Mouse (Mus musculus) layer of hippocampus, adult 8-10 months (tissue): Measurements from ENCODE around the gene Olfr392. TPM values are rescaled to one million over a fixed set of nuclear protein-coding genes. Genes with fewer than 3 reads are reported as not detected.

Experiments used
- DNase-seq, 2 experiments: peaks; one replicate each; pipeline ENCODE4 v3.0.0; 2022; ENCODE audit warnings: low spot score in 2 of 2
- total RNA-seq, 4 experiments: library from RNA; stranded (reverse); gene quantifications; 2 replicates each; pipeline ENCODE4 v1.2.4; 2022

Olfr392 gene
- not detected for total RNA-seq

- no peak for DNase-seq
Measured at GRCm38 (mm10) chr11:73816949-73817348, at the start of gene Olfr392. TSS of gene Olfr392 (minus strand) at chr11:73817049.

DNA sequence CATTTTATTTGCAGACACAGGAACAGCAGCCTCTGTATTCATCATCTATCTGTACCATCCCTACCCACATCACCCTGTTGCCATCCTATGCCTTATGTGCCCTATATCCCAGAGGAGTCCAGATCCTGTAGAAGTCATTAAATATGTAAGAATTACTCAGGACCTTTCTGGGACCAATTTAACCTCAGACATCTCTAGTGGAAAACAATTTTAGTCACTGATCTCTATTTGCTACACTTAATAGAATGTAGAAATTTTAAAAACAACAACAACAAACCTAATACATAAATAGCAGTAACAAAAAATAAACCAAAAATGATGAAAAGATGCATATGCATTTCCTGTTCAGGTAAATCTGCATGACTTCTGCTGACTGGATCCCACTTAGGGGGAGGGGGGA lies 34.5 kb upstream of the Olfr392 start, which contains the start of gene Olfr393:
Olfr393 (minus strand) TSS at position 101 of the 400 bp plus-strand sequence.
- DNase-seq = no peak

GRCm38 (mm10) chr11:73802952-73803351 lies 13.9 kb downstream of the Olfr392 start, which contains the start of gene Olfr391-ps:
TSS of gene Olfr391-ps (minus strand) at chr11:73803052.
- no peak for DNase-seq

DNA sequence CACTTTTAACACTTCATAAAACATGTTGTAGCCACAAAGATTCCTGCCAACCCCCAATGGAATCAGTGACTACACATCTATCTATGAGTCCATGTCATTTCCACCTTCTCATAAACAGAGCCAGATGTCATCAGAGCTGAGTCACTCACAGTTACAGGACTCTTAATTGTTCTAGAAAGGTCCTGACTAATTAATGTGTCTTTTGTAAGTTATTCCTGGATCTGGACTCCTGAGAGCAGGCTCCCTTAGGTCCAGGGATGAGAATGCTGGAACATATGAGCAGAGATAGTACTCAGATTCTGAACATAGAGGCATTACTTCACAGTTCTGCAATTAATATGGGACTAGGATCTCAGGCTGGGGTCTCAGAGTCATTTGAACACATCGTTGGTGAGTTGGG lies 34.2 kb downstream of the Olfr392 start, which contains the start of gene Olfr390:
Olfr390 (plus strand) TSS at position 301 of the 400 bp plus-strand sequence.
- no peak for DNase-seq

GRCm38 (mm10) chr11:73780613-73781012 lies 36.2 kb downstream of the Olfr392 start, which contains the start of gene Olfr389:
TSS of gene Olfr389 (minus strand) at chr11:73780713.
- DNase-seq = no peak

Other genes with a start within 250 kb of the Olfr392 start
- gene Olfr385, start 224.0 kb downstream of the Olfr392 start, total RNA-seq = not detected
- not detected for gene Olfr384, start 218.5 kb downstream of the Olfr392 start, total RNA-seq
- gene Zfp735, start 128.3 kb downstream of the Olfr392 start, total RNA-seq = not detected
- not detected for gene Olfr389, start 36.3 kb downstream of the Olfr392 start, total RNA-seq
- not detected for gene Olfr390, start 34.1 kb downstream of the Olfr392 start, total RNA-seq
- not detected for gene Olfr391-ps, start 14.0 kb downstream of the Olfr392 start, total RNA-seq
- gene Olfr393, start 34.4 kb upstream of the Olfr392 start, total RNA-seq = not detected
- gene Olfr394, start 73.7 kb upstream of the Olfr392 start, total RNA-seq = not detected
- not detected for gene Olfr395, start 92.2 kb upstream of the Olfr392 start, total RNA-seq
- gene Olfr23, start 119.6 kb upstream of the Olfr392 start, total RNA-seq = not detected
- gene Olfr397, start 143.8 kb upstream of the Olfr392 start, total RNA-seq = not detected
- not detected for gene Olfr398, start 173.4 kb upstream of the Olfr392 start, total RNA-seq
- gene Olfr139, start 239.5 kb upstream of the Olfr392 start, total RNA-seq = not detected
- gene Olfr399, start 239.6 kb upstream of the Olfr392 start, total RNA-seq = not detected